Mouse (Mus musculus) heart, embryonic 11.5 days (tissue): ENCODE measurements at regions not wholly inside any gene's neighbourhood (a gene's known extent, or its start where the extent isn't known, plus 50 kb on each side); places are given as distances from the start of the nearest gene placed in this dataset.

Source experiments
- ATAC-seq: fragments of 200-750 bp; cut with Nextera tagmentation; replicated peaks from 2 replicates; pipeline ENCODE4 v1.8.0; 2017; ENCODE audit warnings: moderate library complexity; ENCODE audit not compliant: insufficient number of reproducible peaks, low FRiP score, low TSS enrichment
- H3K27ac ChIP-seq: fragments of 300-500 bp; sonication (generic); 2 replicates; pipeline ENCODE4 v1.5.1; 2014; ENCODE audit warnings: mild to moderate bottlenecking, low read depth, low read length
- H3K27me3 ChIP-seq: fragments of 300-500 bp; sonication (generic); 2 replicates; pipeline ENCODE4 v1.6.1; 2014; ENCODE audit warnings: mild to moderate bottlenecking, low read length, mixed read lengths; ENCODE audit not compliant: control insufficient read depth, insufficient read depth
- H3K36me3 ChIP-seq: fragments of 300-500 bp; sonication (generic); 2 replicates; pipeline ENCODE4 v1.6.1; 2014; ENCODE audit warnings: mild to moderate bottlenecking, low read length, moderate library complexity, mixed read lengths; ENCODE audit not compliant: control insufficient read depth, insufficient read depth
- H3K4me1 ChIP-seq: fragments of 300-500 bp; sonication (generic); 2 replicates; pipeline ENCODE4 v1.6.1; 2014; ENCODE audit warnings: low read length; ENCODE audit not compliant: control insufficient read depth, insufficient read depth
- H3K4me2 ChIP-seq: fragments of 300-500 bp; sonication (generic); 2 replicates; pipeline ENCODE4 v1.6.1; 2014; ENCODE audit warnings: mild to moderate bottlenecking, moderate library complexity
- H3K4me3 ChIP-seq: fragments of 300-500 bp; sonication (generic); 2 replicates; pipeline ENCODE4 v1.5.1; 2014; ENCODE audit warnings: low read depth, low read length
- H3K9ac ChIP-seq: fragments of 300-500 bp; sonication (generic); 2 replicates; pipeline ENCODE4 v1.6.1; 2014; ENCODE audit warnings: mild to moderate bottlenecking, low read depth, low read length, moderate library complexity
- H3K9me3 ChIP-seq: fragments of 300-500 bp; sonication (generic); replicated peaks from 2 replicates; pipeline ENCODE4 v1.6.1; 2016; ENCODE audit warnings: low read length; ENCODE audit not compliant: control insufficient read depth
- WGBS: fragments of 180-500 bp; shearing (Covaris S2); extraction: QIAGEN DNeasy Blood & Tissue Kit; methylation state at CpG from one replicate; pipeline ENCODE4 v1.1.7; 2014; ENCODE audit not compliant: insufficient replicate concordance; 5-methylcytosine and 5-hydroxymethylcytosine counted together

DNA sequence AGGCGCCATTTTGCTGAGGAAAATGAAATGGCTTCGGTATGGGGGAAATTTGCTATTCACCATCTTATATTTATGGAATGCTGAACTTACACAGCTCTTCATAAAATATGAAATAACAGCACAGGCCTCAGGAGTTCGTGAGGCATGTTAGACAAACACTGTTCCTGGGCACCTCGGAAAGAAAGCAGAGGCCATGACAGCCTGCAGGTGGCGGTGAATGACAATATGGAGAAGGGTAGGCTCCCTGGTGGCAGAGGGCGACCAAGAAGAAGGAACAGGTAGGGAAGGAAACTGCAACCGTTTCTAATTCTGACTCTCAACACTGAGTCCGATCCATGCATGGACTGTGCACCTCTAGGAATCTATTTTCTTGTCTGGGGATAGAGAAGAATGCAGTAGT, 553.6 kb upstream of the Tmpo start:
- Histone ChIP-seq H3K27me3 (no peaks in the 10 kb centered on the region), H3K4me2 (no peak overlapping the region), H3K4me1 (no peaks in the 10 kb centered on the region), H3K36me3 (no peaks in the 10 kb centered on the region), H3K4me3 (no peak overlapping the region), H3K27ac (no peak overlapping the region), H3K9me3 (no peaks in the 10 kb centered on the region), H3K9ac (no peak overlapping the region)
- WGBS, result 77% methylated on average over 8 of the region's 8 CpGs
- no peak for ATAC-seq

DNA sequence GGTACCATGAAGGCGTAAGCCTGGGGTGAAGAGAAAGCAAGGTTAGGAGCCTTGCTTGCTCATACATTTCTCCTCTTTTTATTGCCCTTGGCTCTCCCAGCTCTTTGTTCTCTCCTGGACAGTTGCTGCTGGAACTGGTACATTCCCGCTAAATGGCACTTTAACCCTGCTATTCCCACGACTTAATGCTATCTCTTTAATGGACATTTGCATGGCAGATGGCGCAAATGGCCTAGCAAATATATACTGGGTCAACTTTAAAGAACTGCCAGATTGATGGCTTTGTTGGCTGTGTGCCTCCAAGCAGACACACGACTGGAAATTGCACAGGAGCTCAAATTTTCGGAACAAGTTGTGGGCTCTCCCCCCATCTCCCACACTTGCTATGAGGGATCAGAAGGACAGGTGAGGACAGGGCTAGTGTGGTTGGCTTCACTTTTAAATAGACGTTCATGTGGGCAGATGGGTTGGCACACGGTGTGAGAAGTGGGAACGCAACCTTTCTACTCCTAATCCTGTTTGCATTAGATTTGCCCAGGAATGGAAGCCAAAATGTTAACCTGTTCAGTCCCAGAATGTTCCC, 551.0 kb upstream of the Tmpo start:
- Histone ChIP-seq H3K27me3 (no peaks in the 10 kb centered on the region), H3K27ac (no peak overlapping the region), H3K4me1 (no peaks in the 10 kb centered on the region), H3K4me2 (no peak overlapping the region), H3K9me3 (no peaks in the 10 kb centered on the region), H3K36me3 (no peaks in the 10 kb centered on the region), H3K4me3 (no peak overlapping the region), H3K9ac (no peak overlapping the region)
- WGBS, result 68% methylated on average over 9 of the region's 9 CpGs
- no peak for ATAC-seq

- H3K9me3 ChIP-seq, result no peaks in the 10 kb centered on the region
These were observed 548.9 kb upstream of the Tmpo start for GRCm38 (mm10) chr10:91730062-91730461.

GRCm38 (mm10) chr10:91719561-91720371, 538.7 kb upstream of the Tmpo start:
- Histone ChIP-seq H3K4me1 (no peaks in the 10 kb centered on the region), H3K4me3 (no peak overlapping the region), H3K36me3 (no peaks in the 10 kb centered on the region), H3K27ac (no peak overlapping the region), H3K27me3 (no peaks in the 10 kb centered on the region), H3K4me2 (no peak overlapping the region), H3K9me3 (no peaks in the 10 kb centered on the region), H3K9ac (no peak overlapping the region)
- 86% methylated on average over 9 of the region's 9 CpGs for WGBS
- ATAC-seq, result no peak

More at GRCm38 (mm10) chr10:91730062-91730461, 548.9 kb upstream of the Tmpo start:
- Histone ChIP-seq H3K4me2 (no peak overlapping the region), H3K27me3 (no peaks in the 10 kb centered on the region), H3K9ac (no peak overlapping the region), H3K36me3 (no peaks in the 10 kb centered on the region), H3K4me1 (no peaks in the 10 kb centered on the region), H3K27ac (no peak overlapping the region), H3K4me3 (no peak overlapping the region)
- 83% methylated on average over 6 of the region's 6 CpGs for WGBS
- ATAC-seq, result no peak

DNA sequence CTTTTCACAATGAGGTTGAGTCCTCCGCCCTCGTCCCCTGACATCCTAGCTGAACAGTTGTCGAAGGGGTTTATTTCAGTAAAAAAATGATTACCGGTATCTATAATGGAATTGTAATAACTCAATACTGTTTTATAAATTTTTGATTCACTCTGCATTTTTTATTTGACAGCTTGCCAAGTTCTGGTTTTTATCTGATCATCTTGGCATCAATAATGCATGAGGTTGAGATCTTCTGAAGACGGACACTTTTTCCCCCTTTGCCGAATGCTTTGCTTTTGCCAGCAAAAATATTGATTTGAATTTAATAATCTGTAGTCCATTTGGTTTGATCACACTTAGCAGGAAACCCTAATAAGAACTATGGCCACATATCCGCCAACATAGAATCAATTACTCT, 535.5 kb upstream of the Tmpo start:
- no peak for ATAC-seq
- 90% methylated on average over 7 of the region's 7 CpGs for WGBS
- H3K4me1 ChIP-seq, result no peaks in the 10 kb centered on the region
- H3K27me3 ChIP-seq, result no peaks in the 10 kb centered on the region
- no peak overlapping the region for H3K4me2 ChIP-seq
- H3K9ac ChIP-seq, result no peak overlapping the region
- no peak overlapping the region for H3K27ac ChIP-seq
- no peaks in the 10 kb centered on the region for H3K9me3 ChIP-seq
- no peak overlapping the region for H3K4me3 ChIP-seq
- H3K36me3 ChIP-seq, result no peaks in the 10 kb centered on the region

DNA sequence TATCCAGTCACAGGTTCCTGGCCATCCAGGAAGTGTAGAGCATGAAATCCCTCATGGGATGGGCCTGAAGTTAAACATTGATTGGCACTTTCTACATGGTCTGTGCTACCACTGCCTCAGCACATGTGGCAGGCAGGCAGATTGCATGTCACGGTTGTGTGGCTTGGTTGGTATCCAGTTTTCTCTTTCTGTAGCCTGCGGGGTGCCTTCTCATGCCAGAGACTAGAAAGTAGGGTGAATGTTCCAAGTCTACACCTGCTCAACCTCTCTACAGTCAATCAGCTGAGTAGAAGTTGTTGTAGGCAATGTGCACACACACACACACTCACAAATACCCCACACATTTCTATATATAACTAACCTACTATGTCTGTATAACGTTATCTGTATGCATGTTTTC, 533.5 kb upstream of the Tmpo start:
- H3K4me3 ChIP-seq, result no peak overlapping the region
- no peak overlapping the region for H3K27ac ChIP-seq
- no peaks in the 10 kb centered on the region for H3K36me3 ChIP-seq
- no peak for ATAC-seq
- H3K4me2 ChIP-seq, result no peak overlapping the region
- H3K4me1 ChIP-seq, result no peaks in the 10 kb centered on the region
- H3K9ac ChIP-seq, result no peak overlapping the region
- no peaks in the 10 kb centered on the region for H3K9me3 ChIP-seq
- no peaks in the 10 kb centered on the region for H3K27me3 ChIP-seq
- WGBS, result 78% methylated on average over 3 of the region's 3 CpGs

DNA sequence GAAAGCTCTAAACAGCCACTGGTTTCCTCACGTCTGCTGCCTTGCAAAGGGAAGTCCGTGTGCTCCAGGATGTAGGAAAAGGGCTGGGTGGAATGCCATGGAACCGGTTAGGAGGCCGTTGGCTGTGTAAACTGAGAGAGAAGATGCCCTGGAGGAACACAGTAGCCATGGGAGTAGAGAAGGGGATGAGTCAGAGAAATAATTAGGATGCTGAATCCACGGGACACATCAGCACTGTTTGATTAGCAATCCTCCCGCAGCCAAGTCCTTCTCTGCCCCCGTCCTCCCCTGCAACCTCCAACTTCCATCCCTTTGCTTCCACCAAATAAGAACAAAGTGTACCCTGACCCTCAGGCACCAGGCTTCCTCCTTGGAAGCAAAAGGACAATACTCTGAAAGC, 532.4 kb upstream of the Tmpo start:
- Histone ChIP-seq H3K4me2 (no peak overlapping the region), H3K4me3 (no peak overlapping the region), H3K36me3 (no peaks in the 10 kb centered on the region), H3K9ac (no peak overlapping the region), H3K4me1 (no peaks in the 10 kb centered on the region), H3K27me3 (no peaks in the 10 kb centered on the region), H3K27ac (no peak overlapping the region), H3K9me3 (no peaks in the 10 kb centered on the region)
- 50% methylated on average over 7 of the region's 7 CpGs for WGBS
- ATAC-seq, result no peak

DNA sequence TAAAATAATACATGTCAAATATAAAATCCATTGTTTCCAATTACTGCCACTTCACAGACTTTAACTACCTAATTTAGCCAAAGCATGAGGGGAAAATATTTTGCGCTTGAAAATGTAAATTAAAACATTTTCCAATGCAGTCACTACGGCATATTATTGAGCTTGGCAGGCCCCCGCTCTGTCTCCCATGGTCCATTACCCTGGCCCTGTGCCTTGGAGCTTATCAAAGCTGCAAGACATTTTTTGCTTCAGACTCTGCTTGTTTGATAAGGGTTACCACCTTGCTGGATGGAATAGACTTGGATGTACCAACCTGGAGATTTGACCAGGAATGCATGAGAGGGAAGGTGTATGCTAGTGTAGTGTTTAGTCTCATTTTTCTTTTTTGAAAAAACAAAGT, 525.7 kb upstream of the Tmpo start:
- Histone ChIP-seq H3K4me1 (no peaks in the 10 kb centered on the region), H3K27ac (no peak overlapping the region), H3K4me3 (no peak overlapping the region), H3K4me2 (no peak overlapping the region), H3K9ac (no peak overlapping the region), H3K36me3 (no peaks in the 10 kb centered on the region), H3K9me3 (no peaks in the 10 kb centered on the region), H3K27me3 (no peaks in the 10 kb centered on the region)
- ATAC-seq, result no peak
- 79% methylated on average over 3 of the region's 3 CpGs for WGBS

DNA sequence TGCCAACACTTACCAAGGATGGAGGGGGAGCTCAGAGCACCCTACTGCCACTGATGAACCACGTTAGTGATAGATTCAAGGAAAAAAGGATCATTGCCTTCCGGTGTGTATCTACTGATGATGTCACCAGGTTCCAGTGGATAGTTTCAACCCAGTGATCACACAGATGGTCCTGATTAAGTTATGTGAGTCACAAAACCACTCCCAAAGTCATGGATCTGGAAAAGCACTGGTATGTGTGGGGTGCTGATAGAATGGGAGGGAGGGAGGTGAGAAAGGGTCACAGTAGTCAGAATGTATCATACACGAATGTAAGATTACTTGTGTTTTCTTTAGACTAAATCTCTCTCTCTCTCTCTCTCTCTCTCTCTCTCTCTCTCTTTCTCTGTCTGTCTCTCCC, 523.6 kb upstream of the Tmpo start:
- WGBS, result 38% methylated on average over 3 of the region's 3 CpGs
- no peak overlapping the region for H3K4me3 ChIP-seq
- no peaks in the 10 kb centered on the region for H3K27me3 ChIP-seq
- no peaks in the 10 kb centered on the region for H3K9me3 ChIP-seq
- H3K36me3 ChIP-seq, result no peaks in the 10 kb centered on the region
- no peaks in the 10 kb centered on the region for H3K4me1 ChIP-seq
- ATAC-seq, result no peak
- H3K27ac ChIP-seq, result no peak overlapping the region
- H3K4me2 ChIP-seq, result no peak overlapping the region
- no peak overlapping the region for H3K9ac ChIP-seq
